Mouse (Mus musculus) heart, postnatal 4 days (tissue): ENCODE measurements at regions not wholly inside any gene's neighbourhood (a gene's known extent, or its start where the extent isn't known, plus 50 kb on each side); places are given as distances from the start of the nearest gene placed in this dataset.
"Not testable (repeated sequence)": the region's sequence is repeated elsewhere in the genome, so short reads cannot be mapped to it uniquely, and the experiment has no call there.

Experiments used
- DNase-seq: peaks from one replicate; pipeline ENCODE4 v3.0.0; 2021

GRCm38 (mm10) chr13:46026018-46026417 is 61.2 kb upstream of the Atxn1 start:
- no peak for DNase-seq

- no peak for DNase-seq
Observed at GRCm38 (mm10) chr13:46023630-46024041, 58.8 kb upstream of the Atxn1 start.

GRCm38 (mm10) chr13:46023187-46023586 is 58.4 kb upstream of the Atxn1 start:
- DNase-seq = no peak

- DNase-seq = no peak
Observed at GRCm38 (mm10) chr13:46020945-46021835, 56.4 kb upstream of the Atxn1 start.

GRCm38 (mm10) chr13:46019431-46020166 is 54.8 kb upstream of the Atxn1 start:
- DNase-seq = no peak

GRCm38 (mm10) chr13:46018903-46019430 is 54.2 kb upstream of the Atxn1 start:
- no peak for DNase-seq

- DNase-seq = no peak
Observed at GRCm38 (mm10) chr13:46017742-46018141, 52.9 kb upstream of the Atxn1 start.

GRCm38 (mm10) chr13:46017011-46017410 is 52.2 kb upstream of the Atxn1 start:
- not testable (repeated sequence) for DNase-seq

GRCm38 (mm10) chr13:46015231-46015630 is 50.4 kb upstream of the Atxn1 start:
- no peak for DNase-seq

- no peak for DNase-seq
Observed at GRCm38 (mm10) chr13:46014637-46015036, 49.8 kb upstream of the Atxn1 start.
